Mouse (Mus musculus) liver, embryonic 15.5 days (tissue): Measurements from ENCODE around the gene Olfr292. TPM values are rescaled to one million over a fixed set of nuclear protein-coding genes. Genes with fewer than 3 reads are reported as not detected.

Experiments
- ATAC-seq: fragments of 200-750 bp; cut with Nextera tagmentation; 2 replicates; pipeline ENCODE4 v1.8.0; 2017; ENCODE audit warnings: moderate number of reproducible peaks, mild to moderate bottlenecking, moderate library complexity; ENCODE audit not compliant: insufficient read depth
- H3K27ac ChIP-seq: fragments of 300-500 bp; sonication (generic); replicated peaks from 2 replicates; pipeline ENCODE4 v1.5.1; 2015; ENCODE audit warnings: mild to moderate bottlenecking, inconsistent platforms
- H3K27me3 ChIP-seq: fragments of 300-500 bp; sonication (generic); 2 replicates; pipeline ENCODE4 v1.6.1; 2015; ENCODE audit warnings: mild to moderate bottlenecking, inconsistent platforms
- H3K36me3 ChIP-seq: fragments of 300-500 bp; sonication (generic); replicated peaks from 2 replicates; pipeline ENCODE4 v1.6.1; 2015; ENCODE audit warnings: moderate library complexity, mild to moderate bottlenecking, inconsistent platforms
- H3K4me1 ChIP-seq: fragments of 300-500 bp; sonication (generic); replicated peaks from 2 replicates; pipeline ENCODE4 v1.6.1; 2015; ENCODE audit warnings: inconsistent platforms
- H3K4me2 ChIP-seq: fragments of 300-500 bp; sonication (generic); 2 replicates; pipeline ENCODE4 v1.6.1; 2015; ENCODE audit warnings: moderate library complexity, mild to moderate bottlenecking, inconsistent platforms
- H3K4me3 ChIP-seq: fragments of 300-500 bp; sonication (generic); replicated peaks from 2 replicates; pipeline ENCODE4 v1.5.1; 2015; ENCODE audit warnings: mild to moderate bottlenecking, inconsistent platforms
- H3K9ac ChIP-seq: fragments of 300-500 bp; sonication (generic); 2 replicates; pipeline ENCODE4 v1.6.1; 2015; ENCODE audit warnings: moderate library complexity, mild to moderate bottlenecking, inconsistent platforms
- H3K9me3 ChIP-seq: fragments of 300-500 bp; sonication (generic); replicated peaks from 2 replicates; pipeline ENCODE4 v1.6.1; 2016; ENCODE audit warnings: inconsistent platforms
- WGBS: fragments of 180-500 bp; shearing (Covaris S2); methylation state at CpG from one replicate; pipeline ENCODE4 v1.1.7; 2015; ENCODE audit warnings: mixed read lengths; ENCODE audit not compliant: insufficient replicate concordance; 5-methylcytosine and 5-hydroxymethylcytosine counted together
- polyA plus RNA-seq: library from polyadenylated mRNA; unstranded; fragments of >200 nt; fragmentation: Nextera tagmentation; extraction: Ambion mirVana; gene quantifications from 2 replicates; pipeline ENCODE4 v1.2.1, GENCODE M21; 2015

The Olfr292 gene
- not detected in 2 replicates for polyA plus RNA-seq

DNA sequence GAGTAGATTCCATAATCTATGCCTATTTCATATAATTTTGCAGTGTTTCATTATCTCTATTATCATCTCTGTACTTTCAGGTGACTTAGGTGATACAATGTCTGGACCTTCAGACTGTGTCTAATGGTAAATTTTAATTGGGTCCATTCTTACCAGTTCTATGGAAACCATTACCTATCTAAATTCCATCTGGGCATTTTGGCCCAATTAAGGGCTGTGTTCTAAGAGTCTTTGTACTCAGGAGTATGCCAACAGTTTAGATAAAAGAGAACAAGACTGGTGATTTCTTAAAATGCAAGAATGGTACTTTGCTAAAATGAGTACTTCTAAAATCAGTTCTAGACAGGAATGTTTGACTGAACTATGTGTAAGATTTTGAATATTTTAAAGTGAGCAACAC lies at the start of gene Olfr292:
Olfr292 (plus strand) TSS at position 301 of the 400 bp plus-strand sequence.
- no peak within 1 kb of the TSS for H3K9ac ChIP-seq
- no peak within 1 kb of the TSS for H3K4me3 ChIP-seq
- no peaks in the 10 kb centered on the region for H3K4me1 ChIP-seq
- ATAC-seq: no peak
- no peak within 1 kb of the TSS for H3K4me2 ChIP-seq
- H3K36me3 ChIP-seq: no peaks in the 10 kb centered on the region
- no peaks in the 10 kb centered on the region for H3K27me3 ChIP-seq
- no peak within 1 kb of the TSS for H3K27ac ChIP-seq
- no peaks in the 10 kb centered on the region for H3K9me3 ChIP-seq

DNA sequence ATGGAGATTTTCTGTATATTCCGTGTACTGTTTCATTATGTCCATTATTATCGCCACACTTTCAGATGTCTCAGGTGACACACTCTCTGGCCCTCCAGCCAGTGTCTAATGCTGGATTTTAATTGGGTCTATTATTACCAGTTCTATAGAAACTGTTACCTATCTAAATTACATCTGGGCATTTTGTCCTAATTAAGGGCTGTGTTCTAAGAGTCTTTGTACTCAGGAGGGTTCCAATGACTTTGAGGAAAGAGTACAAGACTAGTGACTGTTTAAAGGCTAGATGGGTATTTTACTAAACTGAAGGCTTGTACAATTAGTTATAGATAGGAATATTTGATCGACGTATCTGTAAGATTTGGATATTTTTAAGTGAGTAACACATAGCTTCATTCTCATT lies 39.4 kb upstream of the Olfr292 start, which contains the start of gene Olfr293:
Olfr293 (plus strand) TSS at position 301 of the 400 bp plus-strand sequence.
- Histone ChIP-seq H3K27ac (no peak within 1 kb of the TSS), H3K27me3 (no peaks in the 10 kb centered on the region), H3K4me3 (no peak within 1 kb of the TSS), H3K9me3 (no peaks in the 10 kb centered on the region), H3K4me2 (no peak within 1 kb of the TSS), H3K4me1 (no peaks in the 10 kb centered on the region), H3K36me3 (no peaks in the 10 kb centered on the region), H3K9ac (no peak within 1 kb of the TSS)
- no peak for ATAC-seq
- 74% methylated on average over 4 of the region's 4 CpGs for WGBS

DNA sequence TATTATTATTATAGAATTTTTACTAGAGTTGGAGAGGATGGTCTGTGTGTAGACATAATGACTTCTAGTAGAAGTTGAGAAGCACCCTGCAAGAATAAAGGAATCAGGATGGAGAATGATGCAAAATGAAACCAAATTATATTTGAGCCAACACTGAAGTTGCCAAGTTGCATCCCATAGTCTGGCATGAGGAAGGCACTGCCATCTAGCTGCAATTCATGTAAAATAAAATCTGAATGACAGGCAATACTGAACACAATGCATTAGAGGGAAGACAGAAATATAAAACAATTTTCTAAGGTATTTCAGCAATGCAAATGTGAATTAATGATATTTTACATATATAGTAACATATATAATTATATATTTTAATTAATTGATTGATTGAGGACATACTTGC lies 36.9 kb downstream of the Olfr292 start:
- Histone ChIP-seq H3K4me3 (no peak overlapping the region), H3K9me3 (no peaks in the 10 kb centered on the region), H3K4me2 (no peak overlapping the region), H3K27me3 (no peaks in the 10 kb centered on the region), H3K36me3 (no peaks in the 10 kb centered on the region), H3K9ac (no peak overlapping the region), H3K27ac (no peak overlapping the region), H3K4me1 (no peaks in the 10 kb centered on the region)
- no peak for ATAC-seq

Other genes with a start within 250 kb of the Olfr292 start
- gene Olfr299, start 228.4 kb upstream of the Olfr292 start, polyA plus RNA-seq: not detected in 2 replicates
- gene Olfr298, start 195.8 kb upstream of the Olfr292 start, polyA plus RNA-seq: not detected in 2 replicates
- not detected in 2 replicates for gene Olfr297, start 168.4 kb upstream of the Olfr292 start, polyA plus RNA-seq
- gene Olfr295, start 104.5 kb upstream of the Olfr292 start, polyA plus RNA-seq: not detected in 2 replicates
- gene Olfr294, start 71.7 kb upstream of the Olfr292 start, polyA plus RNA-seq: not detected in 2 replicates
- gene Olfr293, start 39.3 kb upstream of the Olfr292 start, polyA plus RNA-seq: not detected in 2 replicates
- gene Folh1, start 87.6 kb downstream of the Olfr292 start, polyA plus RNA-seq: 0.03 TPM in 1 of 2 replicates, not detected in the other
- gene Vmn2r77, start 106.7 kb downstream of the Olfr292 start, polyA plus RNA-seq: not detected in 2 replicates
- not detected in 2 replicates for gene Vmn2r78, start 226.8 kb downstream of the Olfr292 start, polyA plus RNA-seq